Mouse (Mus musculus) intestine, embryonic 15.5 days (tissue): Measurements from ENCODE around the gene Six5. TPM values are rescaled to one million over a fixed set of nuclear protein-coding genes. Genes with fewer than 3 reads are reported as not detected.

Source experiments
- ATAC-seq: fragments of 200-750 bp; cut with Nextera tagmentation; 2 replicates; pipeline ENCODE4 v1.8.0; 2017; ENCODE audit warnings: moderate TSS enrichment, moderate library complexity
- H3K27ac ChIP-seq: fragments of 300-500 bp; sonication (generic); 2 replicates; pipeline ENCODE4 v1.5.1; 2015; ENCODE audit warnings: mild to moderate bottlenecking, inconsistent platforms
- H3K27me3 ChIP-seq: fragments of 300-500 bp; sonication (generic); replicated peaks from 2 replicates; pipeline ENCODE4 v1.6.1; 2015; ENCODE audit warnings: inconsistent platforms
- H3K36me3 ChIP-seq: fragments of 300-500 bp; sonication (generic); 2 replicates; pipeline ENCODE4 v1.6.1; 2015; ENCODE audit warnings: inconsistent platforms
- H3K4me1 ChIP-seq: fragments of 300-500 bp; sonication (generic); replicated peaks from 2 replicates; pipeline ENCODE4 v1.6.1; 2015; ENCODE audit warnings: inconsistent platforms
- H3K4me2 ChIP-seq: fragments of 300-500 bp; sonication (generic); replicated peaks from 2 replicates; pipeline ENCODE4 v1.6.1; 2015; ENCODE audit warnings: mild to moderate bottlenecking, inconsistent platforms
- H3K4me3 ChIP-seq: fragments of 300-500 bp; sonication (generic); replicated peaks from 2 replicates; pipeline ENCODE4 v1.5.1; 2015; ENCODE audit warnings: inconsistent platforms
- H3K9ac ChIP-seq: fragments of 300-500 bp; sonication (generic); 2 replicates; pipeline ENCODE4 v1.6.1; 2015; ENCODE audit warnings: inconsistent platforms
- H3K9me3 ChIP-seq: fragments of 300-500 bp; sonication (generic); 2 replicates; pipeline ENCODE4 v1.6.1; 2016; ENCODE audit warnings: inconsistent platforms
- WGBS: fragments of 180-500 bp; shearing (Covaris S2); methylation state at CpG from one replicate; pipeline ENCODE4 v1.1.7; 2015; 5-methylcytosine and 5-hydroxymethylcytosine counted together
- polyA plus RNA-seq: library from polyadenylated mRNA; unstranded; fragments of >200 nt; fragmentation: Nextera tagmentation; extraction: Ambion mirVana; gene quantifications from 2 replicates; pipeline ENCODE4 v1.2.1, GENCODE M21; 2015

Six5 gene
- polyA plus RNA-seq, 1 experiment from 2014 or later, result 8.8 TPM

DNA sequence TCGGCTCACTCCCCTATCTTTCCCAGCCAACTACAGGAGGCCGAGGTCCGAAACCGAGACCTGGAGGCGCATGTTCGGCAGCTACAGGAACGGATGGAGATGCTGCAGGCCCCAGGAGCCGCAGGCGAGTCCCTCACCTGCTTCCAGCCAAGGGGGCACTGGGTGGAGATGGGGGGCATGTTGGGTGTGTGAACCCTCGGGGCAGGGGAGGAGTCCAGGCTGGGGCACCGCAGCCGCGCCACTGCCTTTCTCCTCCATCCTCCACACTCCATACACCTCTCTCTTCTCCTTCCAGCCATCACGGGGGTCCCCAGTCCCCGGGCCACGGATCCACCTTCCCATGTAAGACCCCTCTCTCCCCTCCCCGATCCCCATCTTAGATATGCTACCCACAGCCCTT, 2.5 kb upstream of the Six5 start:
- peaks cover 32% of the 10 kb centered on the region for H3K4me1 ChIP-seq
- H3K36me3 ChIP-seq, result 0 out of 2 replicates have a peak, but pooled peaks cover 4% of the 10 kb centered on the region
- 60% methylated on average over 17 of the region's 17 CpGs for WGBS
- peak overlapping the region; percentile 93; the same call in 1 of the 2 replicates for H3K4me2 ChIP-seq
- no peak overlapping the region for H3K9ac ChIP-seq
- H3K4me3 ChIP-seq, result no peak overlapping the region
- H3K27me3 ChIP-seq, result no peaks in the 10 kb centered on the region; the same call in 1 of the 2 replicates
- no peak overlapping the region for H3K27ac ChIP-seq
- no peak for ATAC-seq
- no peaks in the 10 kb centered on the region for H3K9me3 ChIP-seq

DNA sequence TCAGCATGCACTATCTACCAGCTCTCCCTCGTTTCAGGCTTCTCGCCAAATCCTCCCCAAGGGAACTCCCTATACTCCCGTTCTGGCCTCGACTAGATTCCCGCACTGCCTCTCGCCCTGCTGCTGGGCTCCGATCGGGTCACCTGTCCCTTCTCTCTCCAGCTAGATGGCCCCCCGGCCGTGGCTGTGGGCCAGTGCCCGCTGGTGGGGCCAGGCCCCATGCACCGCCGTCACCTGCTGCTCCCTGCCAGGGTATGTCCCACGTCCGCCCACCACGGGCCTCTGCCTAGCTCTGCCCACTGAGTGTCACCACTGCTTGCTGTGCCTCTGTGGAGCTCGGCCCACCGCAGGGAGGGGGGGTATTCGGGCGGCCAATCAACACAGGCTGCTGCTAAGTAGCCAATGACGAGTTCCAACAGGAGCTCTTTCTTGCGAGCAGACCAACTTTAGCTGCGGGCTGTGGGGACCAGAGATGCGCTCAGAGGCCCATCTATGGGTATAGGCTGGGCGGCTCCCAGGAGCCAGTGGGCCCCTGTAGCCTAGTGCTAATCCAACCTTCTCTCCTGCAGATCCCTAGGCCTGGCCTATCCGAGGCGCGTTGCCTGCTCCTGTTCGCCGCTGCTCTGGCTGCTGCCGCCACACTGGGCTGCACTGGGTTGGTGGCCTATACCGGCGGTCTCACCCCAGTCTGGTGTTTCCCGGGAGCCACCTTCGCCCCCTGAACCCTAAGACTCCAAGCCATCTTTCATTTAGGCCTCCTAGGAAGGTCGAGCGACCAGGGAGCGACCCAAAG, 1.8 kb upstream of the Six5 start:
- 9% methylated on average over 38 of the region's 38 CpGs for WGBS
- H3K27ac ChIP-seq, result peak overlapping the region; percentile 97
- peak; percentile 19 for ATAC-seq
- H3K4me2 ChIP-seq, result peak overlapping the region; percentile 93
- no peaks in the 10 kb centered on the region; the same call in 1 of the 2 replicates for H3K27me3 ChIP-seq
- 0 out of 2 replicates have a peak, but pooled peaks cover 4% of the 10 kb centered on the region for H3K36me3 ChIP-seq
- H3K9me3 ChIP-seq, result no peaks in the 10 kb centered on the region
- peak overlapping the region; percentile 77 for H3K4me3 ChIP-seq
- peaks cover 39% of the 10 kb centered on the region for H3K4me1 ChIP-seq
- peak overlapping the region; percentile 45 for H3K9ac ChIP-seq

DNA sequence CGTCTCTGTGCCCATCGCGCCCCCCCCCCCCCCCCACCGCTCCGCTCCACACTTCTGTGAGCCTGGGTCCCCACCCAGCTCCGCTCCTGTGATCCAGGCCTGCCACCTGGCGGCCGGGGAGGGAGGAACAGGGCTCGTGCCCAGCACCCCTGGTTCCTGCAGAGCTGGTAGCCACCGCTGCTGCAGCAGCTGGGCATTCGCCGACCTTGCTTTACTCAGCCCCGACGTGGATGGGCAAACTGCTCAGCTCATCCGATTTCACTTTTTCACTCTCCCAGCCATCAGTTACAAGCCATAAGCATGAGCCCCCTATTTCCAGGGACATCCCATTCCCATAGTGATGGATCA, 1.2 kb upstream of the Six5 start:
- under 1% methylated on average over 15 of the region's 15 CpGs for WGBS
- peak overlapping the region; percentile 77 for H3K4me3 ChIP-seq
- ATAC-seq, result peak; percentile 52
- peak overlapping the region; percentile 45 for H3K9ac ChIP-seq
- no peaks in the 10 kb centered on the region; the same call in 1 of the 2 replicates for H3K27me3 ChIP-seq
- H3K36me3 ChIP-seq, result 0 out of 2 replicates have a peak, but pooled peaks cover 4% of the 10 kb centered on the region
- H3K4me1 ChIP-seq, result peaks cover 39% of the 10 kb centered on the region
- H3K4me2 ChIP-seq, result peak overlapping the region; percentile 93
- no peaks in the 10 kb centered on the region for H3K9me3 ChIP-seq
- H3K27ac ChIP-seq, result peak overlapping the region; percentile 97

DNA sequence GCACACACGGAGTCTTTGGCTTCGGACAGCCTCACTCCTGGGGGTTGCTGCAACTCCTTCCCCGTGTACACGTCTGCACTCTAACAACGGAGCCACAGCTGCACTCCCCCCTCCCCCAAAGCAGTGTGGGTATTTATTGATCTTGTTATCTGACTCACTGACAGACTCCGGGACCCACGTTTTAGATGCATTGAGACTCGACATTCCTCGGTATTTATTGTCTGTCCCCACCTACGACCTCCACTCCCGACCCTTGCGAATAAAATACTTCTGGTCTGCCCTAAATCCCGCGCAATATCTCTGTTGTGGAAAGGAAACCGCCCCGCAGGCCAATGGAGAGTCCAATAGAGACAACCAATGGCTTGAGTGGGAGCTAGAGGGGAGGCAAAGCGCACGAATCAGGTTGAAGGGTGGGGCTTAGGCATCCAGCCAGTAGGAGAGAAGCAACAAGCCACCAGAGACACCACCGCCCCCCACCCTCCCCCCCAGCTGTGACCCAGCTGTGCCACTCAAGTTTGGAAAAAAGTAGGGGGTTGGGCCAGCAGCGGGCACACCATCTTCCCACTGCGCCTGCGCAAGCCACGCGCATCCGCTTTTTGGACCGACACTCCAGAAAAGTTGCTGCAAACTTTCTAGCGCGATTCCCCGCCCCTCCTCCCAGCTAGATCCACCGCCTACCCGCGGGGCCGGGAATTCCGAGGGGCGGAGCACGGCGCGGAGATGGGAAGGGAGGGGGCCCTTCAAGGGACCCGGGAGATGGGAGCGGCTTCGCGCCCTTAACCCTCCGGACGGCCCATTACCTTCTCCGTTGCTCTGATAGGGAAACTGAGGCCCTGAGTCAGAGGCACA, 633 bp upstream of the Six5 start:
- Histone ChIP-seq H3K4me3 (peak overlapping the region; percentile 77), H3K27me3 (no peaks in the 10 kb centered on the region; the same call in 1 of the 2 replicates), H3K27ac (peak overlapping the region; percentile 97), H3K9me3 (no peaks in the 10 kb centered on the region), H3K9ac (peak overlapping the region; percentile 84), H3K36me3 (0 out of 2 replicates have a peak, but pooled peaks cover 4% of the 10 kb centered on the region), H3K4me1 (peaks cover 39% of the 10 kb centered on the region), H3K4me2 (peak overlapping the region; percentile 93)
- ATAC-seq, result peak; percentile 87
- under 1% methylated on average over 45 of the region's 45 CpGs for WGBS

DNA sequence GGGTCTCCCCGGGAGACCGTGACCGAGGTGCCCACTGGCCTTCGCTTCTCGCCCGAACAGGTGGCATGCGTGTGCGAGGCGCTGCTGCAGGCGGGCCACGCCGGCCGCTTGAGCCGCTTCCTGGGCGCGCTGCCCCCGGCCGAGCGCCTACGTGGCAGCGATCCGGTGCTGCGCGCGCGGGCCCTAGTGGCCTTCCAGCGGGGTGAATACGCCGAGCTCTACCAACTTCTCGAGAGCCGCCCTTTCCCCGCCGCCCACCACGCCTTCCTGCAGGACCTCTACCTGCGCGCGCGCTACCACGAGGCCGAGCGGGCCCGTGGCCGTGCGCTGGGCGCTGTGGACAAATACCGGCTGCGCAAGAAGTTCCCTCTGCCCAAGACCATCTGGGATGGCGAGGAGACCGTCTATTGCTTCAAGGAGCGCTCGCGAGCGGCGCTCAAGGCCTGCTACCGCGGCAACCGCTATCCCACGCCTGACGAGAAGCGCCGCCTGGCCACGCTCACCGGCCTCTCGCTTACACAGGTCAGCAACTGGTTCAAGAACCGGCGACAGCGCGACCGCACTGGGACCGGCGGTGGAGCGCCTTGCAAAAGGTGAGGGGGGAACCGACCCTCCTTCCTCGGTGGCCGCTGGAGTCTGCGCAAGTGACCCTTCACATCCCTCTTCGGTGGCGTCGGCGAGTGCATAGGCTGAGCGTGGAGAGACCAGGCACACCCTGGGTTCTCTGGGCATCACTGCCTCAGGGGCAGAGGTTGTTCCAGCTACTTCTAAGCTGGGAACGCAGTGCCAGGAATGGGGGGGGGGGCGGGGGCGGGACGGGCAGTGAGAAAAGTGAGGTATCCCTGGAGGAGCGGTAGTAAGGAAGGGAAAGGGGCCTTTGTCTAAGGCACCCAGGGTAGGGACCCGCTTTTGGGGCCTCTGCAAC, 694 bp downstream of the Six5 start:
- Histone ChIP-seq H3K4me3 (peak overlapping the region; percentile 77), H3K9ac (peak overlapping the region; percentile 84), H3K27ac (peak overlapping the region; percentile 97), H3K36me3 (0 out of 2 replicates have a peak, but pooled peaks cover 4% of the 10 kb centered on the region), H3K9me3 (no peaks in the 10 kb centered on the region), H3K4me2 (peak overlapping the region; percentile 93), H3K27me3 (no peaks in the 10 kb centered on the region; the same call in 1 of the 2 replicates), H3K4me1 (peaks cover 39% of the 10 kb centered on the region)
- under 1% methylated on average over 87 of the region's 87 CpGs for WGBS
- ATAC-seq, result peak; percentile 1; the same call in 1 of the 2 replicates

DNA sequence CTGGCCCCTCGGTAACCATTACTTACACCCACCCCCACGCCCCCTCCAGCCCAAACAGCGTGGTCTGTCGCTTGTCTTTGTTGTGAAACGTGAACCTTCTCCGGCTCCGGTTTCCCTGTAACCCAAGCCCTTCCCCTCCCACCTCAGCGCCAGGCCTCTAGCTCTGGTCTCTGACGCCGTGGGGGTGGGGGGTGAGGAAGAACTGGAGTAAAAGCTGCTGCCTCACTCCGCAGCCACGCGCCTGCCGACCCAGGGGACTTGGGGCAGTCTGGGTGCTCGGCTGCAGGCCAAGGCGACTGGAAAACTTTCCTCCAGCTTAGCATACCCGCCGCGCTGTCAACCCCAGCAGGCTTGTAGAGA, 1.3 kb downstream of the Six5 start:
- Histone ChIP-seq H3K27me3 (no peaks in the 10 kb centered on the region; the same call in 1 of the 2 replicates), H3K4me2 (peak overlapping the region; percentile 93), H3K9me3 (no peaks in the 10 kb centered on the region), H3K4me1 (peaks cover 39% of the 10 kb centered on the region), H3K4me3 (peak overlapping the region; percentile 77), H3K27ac (peak overlapping the region; percentile 97), H3K9ac (peak overlapping the region; percentile 84), H3K36me3 (0 out of 2 replicates have a peak, but pooled peaks cover 1% of the 10 kb centered on the region)
- WGBS, result under 1% methylated on average over 19 of the region's 19 CpGs
- ATAC-seq, result peak; percentile 5

DNA sequence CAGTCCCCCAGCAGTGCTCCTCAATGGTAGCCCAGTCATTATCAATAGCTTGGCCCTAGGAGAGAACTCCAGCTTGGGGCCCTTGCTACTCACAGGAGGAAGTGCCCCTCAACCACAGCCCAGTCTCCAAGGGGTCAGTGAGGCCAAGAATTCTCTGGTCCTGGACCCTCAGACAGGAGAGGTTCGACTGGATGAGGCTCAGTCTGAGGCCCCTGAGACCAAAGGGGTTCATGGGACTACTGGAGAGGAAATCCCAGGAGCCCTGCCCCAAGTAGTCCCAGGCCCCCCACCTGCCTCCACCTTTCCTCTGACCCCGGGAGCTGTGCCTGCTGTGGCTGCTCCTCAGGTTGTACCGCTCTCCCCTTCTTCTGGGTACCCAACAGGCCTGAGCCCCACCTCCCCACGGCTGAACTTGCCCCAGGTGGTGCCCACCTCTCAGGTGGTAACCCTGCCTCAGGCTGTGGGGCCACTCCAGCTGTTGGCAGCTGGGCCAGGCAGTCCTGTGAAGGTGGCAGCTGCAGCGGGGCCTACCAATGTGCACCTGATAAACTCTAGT, 2.1 kb downstream of the Six5 start:
- no peaks in the 10 kb centered on the region for H3K9me3 ChIP-seq
- no peaks in the 10 kb centered on the region for H3K36me3 ChIP-seq
- peak overlapping the region; percentile 84 for H3K9ac ChIP-seq
- peaks cover 37% of the 10 kb centered on the region for H3K4me1 ChIP-seq
- peak overlapping the region; percentile 77 for H3K4me3 ChIP-seq
- 61% methylated on average over 5 of the region's 5 CpGs for WGBS
- peak overlapping the region; percentile 97 for H3K27ac ChIP-seq
- no peaks in the 10 kb centered on the region for H3K27me3 ChIP-seq
- peak overlapping the region; percentile 93 for H3K4me2 ChIP-seq
- no peak for ATAC-seq

DNA sequence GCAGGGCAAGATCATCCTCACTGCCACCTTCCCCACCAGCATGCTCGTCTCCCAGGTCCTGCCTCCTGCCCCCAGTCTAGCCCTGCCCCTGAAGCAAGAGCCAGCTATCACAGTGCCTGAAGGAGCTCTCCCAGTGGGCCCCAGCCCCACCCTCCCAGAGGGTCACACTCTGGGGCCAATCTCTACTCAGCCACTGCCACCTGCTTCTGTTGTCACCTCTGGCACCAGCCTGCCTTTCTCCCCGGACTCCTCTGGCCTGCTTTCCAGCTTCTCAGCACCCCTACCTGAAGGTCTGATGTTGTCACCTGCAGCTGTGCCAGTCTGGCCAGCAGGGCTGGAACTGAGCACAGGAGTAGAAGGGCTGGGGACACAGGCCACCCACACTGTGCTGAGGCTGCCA, 2.8 kb downstream of the Six5 start:
- no peaks in the 10 kb centered on the region for H3K9me3 ChIP-seq
- no peak overlapping the region for H3K4me3 ChIP-seq
- ATAC-seq, result no peak
- peak overlapping the region; percentile 84; the same call in 1 of the 2 replicates for H3K9ac ChIP-seq
- WGBS, result 41% methylated on average over 2 of the region's 2 CpGs
- no peak overlapping the region for H3K27ac ChIP-seq
- peaks cover 31% of the 10 kb centered on the region for H3K4me1 ChIP-seq
- no peaks in the 10 kb centered on the region for H3K36me3 ChIP-seq
- H3K27me3 ChIP-seq, result no peaks in the 10 kb centered on the region
- peak overlapping the region; percentile 6; the same call in 1 of the 2 replicates for H3K4me2 ChIP-seq

DNA sequence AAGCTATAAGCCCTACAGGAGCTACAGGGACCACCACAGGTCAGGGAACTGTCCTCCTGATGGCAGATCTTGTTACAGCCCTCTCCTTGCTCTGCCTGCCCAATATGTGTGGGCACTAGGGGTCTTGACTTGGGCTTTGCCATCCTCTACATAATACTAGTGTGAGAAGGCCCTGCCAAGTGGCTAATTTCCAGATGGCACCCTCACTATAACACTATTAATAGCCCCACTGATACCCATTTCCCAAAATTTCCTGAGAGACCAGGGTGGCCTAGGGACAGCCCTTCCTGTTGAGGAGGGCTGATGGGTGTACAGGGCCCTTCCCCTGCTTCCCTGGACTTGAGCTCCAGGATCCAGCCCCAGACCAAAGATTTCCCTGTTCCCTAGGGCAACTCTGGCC, 3.5 kb downstream of the Six5 start:
- Histone ChIP-seq H3K4me1 (peaks cover 25% of the 10 kb centered on the region), H3K4me2 (no peak overlapping the region), H3K36me3 (no peaks in the 10 kb centered on the region), H3K9me3 (no peaks in the 10 kb centered on the region), H3K4me3 (no peak overlapping the region), H3K9ac (no peak overlapping the region), H3K27me3 (no peaks in the 10 kb centered on the region), H3K27ac (no peak overlapping the region)
- no peak for ATAC-seq

DNA sequence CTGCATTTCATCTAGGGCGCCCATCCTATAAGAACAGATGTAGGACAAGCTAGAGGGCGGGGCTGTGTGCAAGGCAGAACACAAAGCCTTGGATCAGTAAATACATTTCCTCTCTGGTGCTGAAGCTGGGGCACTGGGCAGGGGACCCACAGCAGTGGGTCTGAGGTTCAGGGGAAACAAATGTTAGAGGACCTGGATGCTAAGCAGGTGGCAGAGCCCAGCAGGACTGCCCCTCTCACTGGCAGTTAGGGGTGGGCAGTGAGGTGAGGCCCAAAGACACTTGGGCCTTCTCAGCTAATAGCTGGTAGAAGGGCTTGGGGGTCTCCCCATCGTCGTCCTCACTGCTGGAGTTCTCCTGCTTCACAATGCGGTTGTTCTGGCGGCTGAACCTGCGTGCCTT, 4.4 kb downstream of the Six5 start:
- no peak for ATAC-seq
- 77% methylated on average over 7 of the region's 7 CpGs for WGBS

DNA sequence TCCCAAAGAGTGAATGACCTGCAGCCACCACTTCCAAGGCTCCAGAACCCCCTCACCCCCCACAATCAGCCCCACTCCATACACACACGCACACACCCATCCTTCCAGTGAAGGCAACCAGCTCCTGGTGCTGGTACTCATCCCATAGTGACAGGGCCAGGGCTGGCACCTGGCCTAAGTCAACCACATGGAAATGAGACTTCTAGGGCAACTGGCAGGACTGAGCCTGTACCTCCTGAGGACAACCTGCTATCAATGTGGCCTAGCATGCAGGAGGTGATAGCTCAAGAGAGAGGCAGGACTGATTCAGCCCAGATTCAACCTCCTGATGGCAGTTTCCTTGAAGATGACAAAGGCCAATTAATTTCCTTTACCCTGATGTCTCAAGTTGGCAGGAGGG, 5.9 kb downstream of the Six5 start:
- H3K4me1 ChIP-seq, result peaks cover 18% of the 10 kb centered on the region
- no peaks in the 10 kb centered on the region for H3K9me3 ChIP-seq
- ATAC-seq, result no peak
- WGBS, result 79% methylated on average over 1 of the region's 1 CpGs
- no peak overlapping the region for H3K4me3 ChIP-seq
- H3K27ac ChIP-seq, result no peak overlapping the region
- no peak overlapping the region for H3K4me2 ChIP-seq
- 0 out of 2 replicates have a peak, but pooled peaks cover 2% of the 10 kb centered on the region for H3K36me3 ChIP-seq
- no peak overlapping the region for H3K9ac ChIP-seq
- H3K27me3 ChIP-seq, result no peaks in the 10 kb centered on the region

More for the DNA sequence above, 4.4 kb downstream of the Six5 start:
- Histone ChIP-seq H3K4me2 (no peak overlapping the region), H3K4me3 (no peak overlapping the region), H3K27ac (no peak overlapping the region), H3K27me3 (no peaks in the 10 kb centered on the region), H3K9ac (no peak overlapping the region), H3K9me3 (no peaks in the 10 kb centered on the region), H3K4me1 (peaks cover 18% of the 10 kb centered on the region), H3K36me3 (0 out of 2 replicates have a peak, but pooled peaks cover 2% of the 10 kb centered on the region)
